Mouse (Mus musculus) olfactory bulb, adult 2 months (tissue): ENCODE data around the gene Casp8ap2. TPM values are rescaled to one million over a fixed set of nuclear protein-coding genes. Genes with fewer than 3 reads are reported as not detected.

Experiments used
- H3K27ac ChIP-seq: fragments of 200-500 bp; 2 replicates; pipeline ENCODE4 v1.5.1; 2012; ENCODE audit warnings: low read depth, low read length; ENCODE audit not compliant: insufficient read depth
- H3K4me1 ChIP-seq: fragments of 200-500 bp; 2 replicates; pipeline ENCODE4 v1.6.1; 2012; ENCODE audit warnings: low read length; ENCODE audit not compliant: control insufficient read depth, insufficient read depth
- H3K4me3 ChIP-seq: fragments of 200-500 bp; 2 replicates; pipeline ENCODE4 v1.5.1; 2012; ENCODE audit warnings: mild to moderate bottlenecking, low read depth, low read length, moderate library complexity; ENCODE audit not compliant: insufficient read depth
- CTCF ChIP-seq: fragments of 200-500 bp; IDR thresholded peaks from 2 replicates; pipeline ENCODE4 v1.5.1; 2012; ENCODE audit warnings: low read depth, mild to moderate bottlenecking, low read length, moderate library complexity; ENCODE audit not compliant: insufficient read depth
- POLR2A ChIP-seq: fragments of 200-500 bp; IDR thresholded peaks from 2 replicates; pipeline ENCODE4 v1.6.1; 2012; ENCODE audit warnings: mild to moderate bottlenecking, low read depth, low read length, moderate library complexity; ENCODE audit not compliant: insufficient read depth
- WGBS: fragments of 180-500 bp; shearing (Covaris S2); methylation state at CpG from one replicate; pipeline ENCODE4 v1.1.7; 2018; 5-methylcytosine and 5-hydroxymethylcytosine counted together
- polyA plus RNA-seq: library from polyadenylated mRNA; stranded (reverse); fragments of >200 nt; gene quantifications from 2 replicates; pipeline ENCODE4 v1.2.4, GENCODE M21; 2012; ENCODE audit warnings: low replicate concordance; ENCODE audit not compliant: missing spikeins, insufficient read depth, insufficient read length

Gene Casp8ap2
- polyA plus RNA-seq, 1 experiment = not detected

DNA sequence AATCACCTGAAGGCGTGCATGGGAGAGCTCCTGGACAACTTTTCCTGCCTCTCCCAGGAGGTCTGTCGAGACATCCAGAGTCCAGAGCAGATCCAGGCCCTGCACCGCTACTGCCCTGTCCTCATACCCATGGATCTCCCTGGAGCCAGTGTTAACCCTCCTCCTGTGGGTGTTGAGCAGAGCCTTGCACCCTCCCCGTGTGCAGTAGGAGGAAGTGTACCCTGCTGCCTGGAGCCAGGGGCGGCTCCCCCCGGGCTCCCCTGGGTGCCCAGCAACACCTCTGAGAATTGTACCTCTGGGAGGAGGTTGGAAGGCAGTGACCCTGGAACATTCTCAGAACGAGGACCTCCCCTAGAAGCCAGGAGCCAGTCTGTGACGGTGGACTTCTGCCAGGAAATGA is 35.4 kb upstream of the Casp8ap2 start:
- WGBS = 90% methylated on average over 8 of the region's 8 CpGs
- TF ChIP-seq POLR2A = no peak
- no peak for TF ChIP-seq CTCF
- H3K27ac ChIP-seq = no peak overlapping the region
- H3K4me1 ChIP-seq = peaks cover 3% of the 10 kb centered on the region; the same call in 1 of the 2 replicates
- H3K4me3 ChIP-seq = no peak overlapping the region

DNA sequence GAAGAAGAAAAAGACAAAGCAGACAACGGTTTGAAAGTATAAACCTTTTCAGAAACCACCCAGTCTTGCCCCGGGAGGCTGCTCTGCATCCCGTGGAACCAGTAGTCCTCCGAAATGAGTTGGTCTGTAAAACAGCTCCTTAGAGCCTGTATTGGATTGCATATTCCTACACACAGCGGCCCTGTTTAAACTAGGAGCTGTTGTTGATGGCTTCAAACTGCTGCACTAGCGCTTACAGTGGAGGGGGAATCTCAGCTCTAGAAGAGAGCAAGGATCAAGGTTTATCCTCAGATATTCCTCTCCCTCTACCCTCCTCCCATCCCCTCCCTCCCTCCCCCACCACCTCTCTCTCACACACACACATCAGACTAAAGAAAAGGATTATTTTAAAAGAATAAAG is 31.1 kb upstream of the Casp8ap2 start:
- Histone ChIP-seq H3K4me3 (no peak overlapping the region), H3K27ac (no peak overlapping the region), H3K4me1 (peaks cover 3% of the 10 kb centered on the region; the same call in 1 of the 2 replicates)
- TF ChIP-seq CTCF (no peak), POLR2A (no peak)
- WGBS = 63% methylated on average over 6 of the region's 6 CpGs

DNA sequence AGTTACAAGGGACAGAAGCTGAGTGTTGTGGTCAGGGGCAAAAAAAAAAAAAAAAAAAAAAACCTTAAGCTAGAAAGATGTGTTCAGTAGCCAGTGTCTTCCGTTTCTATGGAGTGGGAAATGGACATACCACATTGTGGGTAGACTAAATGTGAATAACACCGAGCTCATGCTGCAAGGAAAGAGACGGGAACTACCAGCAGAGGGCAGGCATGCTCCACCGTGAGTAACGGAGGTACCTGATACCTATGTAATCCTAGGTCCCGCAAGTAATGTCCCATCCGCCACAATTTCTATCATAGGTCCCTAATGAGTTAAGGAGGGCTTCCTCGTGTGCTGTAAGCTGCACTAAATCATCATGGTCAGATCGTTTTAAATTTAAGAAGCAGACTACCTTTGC is 28.7 kb upstream of the Casp8ap2 start:
- H3K27ac ChIP-seq = no peak overlapping the region
- H3K4me3 ChIP-seq = no peak overlapping the region
- TF ChIP-seq POLR2A (no peak), CTCF (no peak)
- no peaks in the 10 kb centered on the region; the same call in 1 of the 2 replicates for H3K4me1 ChIP-seq
- WGBS = 17% methylated on average over 9 of the region's 9 CpGs

DNA sequence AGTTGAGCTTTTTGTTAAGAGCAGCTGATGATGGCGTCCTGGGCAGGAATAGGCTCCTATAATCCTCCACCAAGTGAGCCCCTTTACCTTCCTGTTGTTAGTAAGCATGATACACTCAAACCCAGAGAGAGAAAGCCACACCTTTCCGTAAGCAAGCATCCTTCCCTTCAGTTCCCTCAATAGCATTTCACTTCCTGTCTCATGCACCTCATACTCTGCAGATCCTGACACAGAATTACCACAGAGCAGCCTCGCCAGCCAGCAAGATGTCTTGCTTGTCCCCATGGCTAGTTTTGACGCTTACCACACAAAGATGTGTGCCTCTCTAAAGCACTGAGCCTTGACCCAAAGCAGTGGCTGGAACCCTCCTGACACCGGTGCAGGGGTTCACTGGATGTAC is 27.7 kb upstream of the Casp8ap2 start:
- TF ChIP-seq CTCF = no peak
- TF ChIP-seq POLR2A = no peak
- 92% methylated on average over 5 of the region's 5 CpGs for WGBS
- H3K4me1 ChIP-seq = no peaks in the 10 kb centered on the region; the same call in 1 of the 2 replicates
- no peak overlapping the region for H3K4me3 ChIP-seq
- no peak overlapping the region for H3K27ac ChIP-seq

DNA sequence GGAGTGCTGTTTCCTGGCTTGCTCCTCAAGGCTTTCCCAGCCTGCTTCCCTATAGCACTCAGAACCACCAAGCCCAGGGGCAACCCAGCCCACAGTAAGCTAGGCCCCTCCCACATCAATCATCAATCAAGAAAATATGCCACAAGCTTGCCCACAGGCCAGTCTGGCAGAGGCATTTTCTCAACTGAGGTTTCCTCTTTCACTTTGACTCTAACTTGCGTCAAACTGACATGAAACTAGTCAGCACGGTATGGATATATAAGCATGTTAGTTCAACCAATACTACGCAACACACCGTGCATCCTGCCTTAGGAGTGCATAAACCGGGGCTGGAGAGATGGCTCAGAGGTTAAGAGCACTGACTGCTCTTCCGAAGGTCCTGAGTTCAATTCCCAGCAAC is 27.0 kb upstream of the Casp8ap2 start:
- TF ChIP-seq CTCF = no peak
- no peak for TF ChIP-seq POLR2A

DNA sequence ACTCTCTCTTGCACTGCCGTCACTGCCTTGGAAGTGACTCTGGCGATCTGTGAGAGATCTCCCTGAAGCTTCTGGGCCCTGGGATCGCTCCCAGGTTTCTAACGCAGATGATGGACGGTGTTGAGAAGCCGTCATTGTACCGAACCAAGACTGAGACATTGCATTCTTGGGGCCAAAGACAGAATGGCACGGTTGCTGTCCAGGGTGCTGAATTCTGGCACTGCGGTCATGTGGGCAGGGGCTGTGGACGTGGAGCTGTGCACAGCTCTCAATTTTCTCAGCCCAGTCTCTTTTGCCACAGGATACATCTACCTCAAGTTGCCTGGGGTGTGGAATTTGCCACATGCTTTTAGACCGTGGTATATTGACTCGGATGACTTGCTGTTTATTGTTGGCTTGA is 14.1 kb upstream of the Casp8ap2 start:
- WGBS = 30% methylated on average over 12 of the region's 12 CpGs
- no peak overlapping the region for H3K4me3 ChIP-seq
- no peak for TF ChIP-seq POLR2A
- no peak for TF ChIP-seq CTCF
- H3K27ac ChIP-seq = no peak overlapping the region
- H3K4me1 ChIP-seq = no peaks in the 10 kb centered on the region

More for the DNA sequence above, 27.0 kb upstream of the Casp8ap2 start:
- no peak overlapping the region for H3K4me3 ChIP-seq
- WGBS = 93% methylated on average over 6 of the region's 6 CpGs
- H3K4me1 ChIP-seq = no peaks in the 10 kb centered on the region; the same call in 1 of the 2 replicates
- no peak overlapping the region for H3K27ac ChIP-seq

DNA sequence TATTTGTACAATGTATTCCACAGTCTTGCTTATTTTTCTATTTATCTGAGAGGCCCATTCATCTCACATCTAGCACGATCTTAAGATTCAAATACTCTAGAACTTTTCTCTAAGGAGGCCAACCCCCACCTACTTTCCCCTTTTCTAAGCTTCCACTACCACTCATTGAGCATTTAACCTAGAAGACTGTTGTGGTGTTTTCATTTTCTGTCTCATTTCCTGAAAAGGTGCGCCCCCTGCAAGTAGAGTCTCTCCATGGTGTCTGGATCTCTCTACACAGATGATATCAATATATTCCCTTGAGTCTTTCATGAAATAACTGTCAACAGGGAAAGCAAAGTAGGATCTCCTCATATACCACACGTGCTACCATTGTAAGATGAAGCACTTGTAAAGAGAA is 12.6 kb upstream of the Casp8ap2 start, which contains the start of gene Gja10:
TSS of gene Gja10 (minus strand) at position 101 of the 400 bp plus-strand sequence.
- Histone ChIP-seq H3K27ac (no peak within 1 kb of the TSS), H3K4me3 (no peak within 1 kb of the TSS), H3K4me1 (no peaks in the 10 kb centered on the region)
- WGBS = 70% methylated on average over 3 of the region's 3 CpGs
- no peak for TF ChIP-seq POLR2A
- TF ChIP-seq CTCF = no peak

DNA sequence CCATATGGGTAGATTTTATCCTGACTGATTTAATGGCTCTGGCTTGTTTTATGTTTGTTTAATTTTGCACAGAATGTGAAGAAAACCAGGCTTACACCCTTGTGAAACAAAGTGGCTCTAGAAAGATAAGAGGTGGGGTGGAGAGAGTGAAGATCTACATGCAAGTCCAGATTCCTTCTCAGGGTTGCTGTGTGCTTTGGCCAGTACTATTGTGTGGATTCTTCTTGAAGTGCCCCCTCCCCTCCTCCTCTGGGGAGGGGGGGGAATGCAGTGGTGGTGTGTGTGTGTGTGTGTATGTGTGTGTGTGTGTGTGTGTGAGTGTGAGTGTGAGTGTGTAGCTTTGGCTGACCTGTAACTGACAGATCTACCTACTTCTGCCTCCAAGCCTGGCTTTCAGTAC is 6.4 kb downstream of the Casp8ap2 start:
- TF ChIP-seq CTCF (no peak), POLR2A (no peak)
- no peaks in the 10 kb centered on the region for H3K4me1 ChIP-seq
- H3K4me3 ChIP-seq = no peak overlapping the region
- no peak overlapping the region for H3K27ac ChIP-seq

DNA sequence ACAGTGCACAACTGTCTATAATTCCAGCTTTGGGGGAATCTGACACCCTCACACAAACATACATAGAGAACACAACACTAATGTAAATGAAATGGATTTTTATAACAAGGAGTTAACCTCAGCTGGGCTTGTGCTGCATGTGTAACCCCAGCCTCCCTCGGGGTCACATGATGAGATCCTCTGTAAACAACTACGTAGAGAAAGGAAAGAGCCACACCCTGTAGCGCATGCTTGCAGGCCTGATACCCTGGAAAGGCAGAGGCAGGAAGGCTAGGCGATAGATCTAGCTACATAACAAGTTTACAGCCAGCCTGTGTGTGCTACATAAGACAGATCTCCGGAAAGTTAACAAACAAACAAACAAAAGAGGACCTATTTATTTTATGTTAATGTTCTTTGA is 36.4 kb downstream of the Casp8ap2 start:
- Histone ChIP-seq H3K4me1 (no peaks in the 10 kb centered on the region), H3K4me3 (no peak overlapping the region), H3K27ac (no peak overlapping the region)
- 80% methylated on average over 5 of the region's 5 CpGs for WGBS
- TF ChIP-seq POLR2A = no peak
- no peak for TF ChIP-seq CTCF
